ENCODE assay signal across 14 mouse cellular contexts in the genomic region with DNA sequence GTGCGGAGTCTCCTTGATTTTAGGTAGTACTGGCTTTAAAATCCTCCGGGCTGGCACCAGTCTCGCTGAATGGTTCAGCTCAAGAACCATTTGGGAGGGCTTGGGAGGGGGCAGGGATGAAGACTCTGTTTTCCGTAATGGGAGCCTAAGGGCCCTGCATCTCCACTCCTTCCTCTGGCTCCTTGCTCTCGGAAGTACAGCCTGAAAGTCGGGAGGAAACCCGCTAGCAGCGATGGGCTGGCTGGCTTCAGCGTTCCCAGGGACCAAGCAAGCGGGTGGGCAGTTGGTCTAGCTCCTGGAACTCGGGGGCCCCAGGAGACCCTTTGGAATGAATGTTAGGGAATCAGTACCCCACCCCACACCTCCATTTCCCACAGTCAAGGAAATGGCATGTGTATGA. TPM values are rescaled to one million over a fixed set of nuclear protein-coding genes. Genes with fewer than 3 reads are reported as not detected.
DNase-seq lines count a peak whose midpoint lies in the region; ATAC-seq and TF ChIP-seq lines count a peak whose summit lies in the region.
"Had no signal": no experiment of that assay in that cellular context is flagged by ENCODE, and none has a peak within 500 bp of the region (broad histone marks: within the 10 kb centered on the region; RNA-seq: fewer than 3 reads in every experiment).

No protein-coding gene starts in this region.

- H3K9ac ChIP-seq in hindbrain, embryonic 13.5 days = peak overlapping the region; percentile 51
- H3K9ac ChIP-seq in midbrain, embryonic 13.5 days (replicated peaks) = peak overlapping the region; percentile 44
- H3K9ac ChIP-seq: stomach, embryonic 15.5 days had no signal

- H3K4me3 ChIP-seq in C2C12 (ENCODE audit: insufficient read depth, poor library complexity, severe bottlenecking) = peak overlapping the region; percentile 25
- peak overlapping the region; percentile 47; the same call in 1 of the 2 replicates for H3K4me3 ChIP-seq in brown adipose tissue, adult 24 weeks (ENCODE audit: insufficient read depth, low read depth, low read length)
- peak overlapping the region; percentile 28 for H3K4me3 ChIP-seq in hindbrain, embryonic 13.5 days
- peak overlapping the region; percentile 63 for H3K4me3 ChIP-seq in midbrain, embryonic 13.5 days (replicated peaks)
- H3K4me3 ChIP-seq: left cerebral cortex, adult 2 months had no signal

- no peak for TF ChIP-seq CTCF in C2C12 (IDR thresholded peaks at IDR 0.05; ENCODE audit: control insufficient read depth, insufficient read depth, insufficient read length)

- H3K4me1 ChIP-seq in brown adipose tissue, adult 24 weeks (ENCODE audit: control insufficient read depth, insufficient read depth, insufficient read length, low read length) = no peaks in the 10 kb centered on the region
- H3K4me1 ChIP-seq in hindbrain, embryonic 13.5 days (replicated peaks) = peaks cover 12% of the 10 kb centered on the region
- H3K4me1 ChIP-seq in midbrain, embryonic 13.5 days (replicated peaks) = peaks cover 16% of the 10 kb centered on the region

- no peak for DNase-seq in adrenal gland, postnatal 25 days
- DNase-seq in c-Kit-positive CD71-positive TER-119-positive erythroid progenitor cells, embryonic 14.5 days (ENCODE audit: low spot score) = no peak
- no peak for DNase-seq in kidney, adult 11 months
- DNase-seq: gastrocnemius, postnatal 10 days; heart, postnatal 4 days; kidney, postnatal 10 days; right cerebral cortex, adult 18-20 months had no signal

- H3K4me2 ChIP-seq in hindbrain, embryonic 13.5 days = peak overlapping the region; percentile 42
- peak overlapping the region; percentile 73 for H3K4me2 ChIP-seq in midbrain, embryonic 13.5 days (replicated peaks)

- no peak overlapping the region for H3ac ChIP-seq in C2C12 (ENCODE audit: control insufficient read depth, insufficient read length, low read depth)

- H3K27ac ChIP-seq in brown adipose tissue, adult 24 weeks (replicated peaks; ENCODE audit: low read depth, low read length) = no peak overlapping the region
- H3K27ac ChIP-seq in hindbrain, embryonic 13.5 days = peak overlapping the region; percentile 44; the same call in 1 of the 2 replicates
- H3K27ac ChIP-seq in midbrain, embryonic 13.5 days = peak overlapping the region; percentile 51
- H3K27ac ChIP-seq: left cerebral cortex, adult 2 months; stomach, embryonic 15.5 days had no signal

- no peaks in the 10 kb centered on the region for H3K79me2 ChIP-seq in C2C12 (ENCODE audit: control insufficient read depth, insufficient read depth)

- H3K9me3 ChIP-seq in hindbrain, embryonic 13.5 days = no peaks in the 10 kb centered on the region
- H3K9me3 ChIP-seq in midbrain, embryonic 13.5 days = no peaks in the 10 kb centered on the region
- H3K9me3 ChIP-seq: stomach, embryonic 15.5 days had no signal

- ATAC-seq in hindbrain, embryonic 13.5 days (ENCODE audit: low FRiP score) = no peak
- no peak for ATAC-seq in midbrain, embryonic 13.5 days
- ATAC-seq: activated CD4-positive, CD25-positive, alpha-beta regulatory T cell, adult 4 months had no signal

- no peaks in the 10 kb centered on the region for H3K79me3 ChIP-seq in C2C12 (ENCODE audit: low read depth)

- H3K36me3 ChIP-seq in C2C12 (ENCODE audit: control insufficient read depth, insufficient read depth) = no peaks in the 10 kb centered on the region
- no peaks in the 10 kb centered on the region for H3K36me3 ChIP-seq in hindbrain, embryonic 13.5 days
- no peaks in the 10 kb centered on the region for H3K36me3 ChIP-seq in midbrain, embryonic 13.5 days
- H3K36me3 ChIP-seq: stomach, embryonic 15.5 days had no signal

- 1% methylated on average over 11 of the region's 11 CpGs for WGBS in hindbrain, embryonic 13.5 days
- 1% methylated on average over 11 of the region's 11 CpGs for whole genome bisulfite sequencing in midbrain, embryonic 13.5 days

- H3K27me3 ChIP-seq in C2C12 (ENCODE audit: control insufficient read depth, insufficient read depth, insufficient read length) = no peaks in the 10 kb centered on the region
- H3K27me3 ChIP-seq in hindbrain, embryonic 13.5 days = peaks cover 98% of the 10 kb centered on the region
- peaks cover 98% of the 10 kb centered on the region for H3K27me3 ChIP-seq in midbrain, embryonic 13.5 days

TF ChIP-seq in C2C12, 6 proteins besides CTCF, POLR2A, EP300 and RAD21:
- no peak for TF ChIP-seq MYOG (IDR thresholded peaks at IDR 0.05; ENCODE audit: control insufficient read depth, extremely low read depth, insufficient read length)
- TF ChIP-seq FOSL1 (IDR thresholded peaks at IDR 0.05; ENCODE audit: insufficient read depth, low read length, poor library complexity, severe bottlenecking) = no peak
- TF ChIP-seq MAX (IDR thresholded peaks at IDR 0.05) = no peak
- TF ChIP-seq CEBPB (IDR thresholded peaks at IDR 0.05; ENCODE audit: low read depth) = no peak
- TF ChIP-seq USF1 (IDR thresholded peaks at IDR 0.05; ENCODE audit: low read depth) = no peak
- no peak for TF ChIP-seq MYOD1 (IDR thresholded peaks at IDR 0.05; ENCODE audit: control insufficient read depth, insufficient read length, low read depth)

RNA-seq across cellular contexts. Expression of gene En1, which starts 4.9 kb away (rescaled TPM):
- polyA plus RNA-seq in C2C12 (2012; fragmentation: generic; extraction: Trizol) = 11.5 TPM
- polyA plus RNA-seq in brown adipose tissue, adult 24 weeks (2012; ENCODE audit: insufficient read depth, insufficient read length, missing spikeins) = 0.58 and 0.91 TPM in 2 replicates
- polyA plus RNA-seq in hindbrain, embryonic 13.5 days (2015; fragmentation: Nextera tagmentation; extraction: Ambion mirVana) = 4.0 and 7.8 TPM in 2 replicates
- polyA plus RNA-seq in midbrain, embryonic 13.5 days (2015; fragmentation: Nextera tagmentation; extraction: Ambion mirVana) = 9.0 and 13.6 TPM in 2 replicates
- total RNA-seq in adrenal gland, postnatal 25 days (2021) = not detected in 2 replicates
- total RNA-seq: heart, postnatal 4 days; left cerebral cortex, adult 2 months had no signal
- polyA plus RNA-seq: activated CD4-positive, CD25-positive, alpha-beta regulatory T cell, adult 4 months had no signal
